18 mouse cellular contexts compared by ENCODE assay signal in genomic region chr10:117909811-117910239, GRCm38 (mm10).
A peak's percentile ranks its signal among the peaks of the same experiment; 100 is the strongest.
DNase-seq lines count a peak whose midpoint lies in the region; ATAC-seq and TF ChIP-seq lines count a peak whose summit lies in the region.
"Had no signal": no experiment of that assay in that cellular context is flagged by ENCODE, and none has a peak within 500 bp of the region (broad histone marks: within the 10 kb centered on the region; RNA-seq: fewer than 3 reads in every experiment).

No protein-coding gene starts in this region.

- no peak for ATAC-seq in frontal cortex, adult (ENCODE audit: low TSS enrichment)
- ATAC-seq: forebrain, embryonic 13.5 days; midbrain, embryonic 15.5 days had no signal

- no peak for DNase-seq in gastrocnemius, adult 2 months
- no peak for DNase-seq in gastrocnemius, postnatal 25 days
- DNase-seq in A20 (ENCODE audit: low read depth, low spot score) (peak; percentile 75), NIH3T3 (ENCODE audit: low read depth) (peak; percentile 69)
- peak; percentile 90 for DNase-seq in induced T-regulatory cell, adult 2 months (ENCODE audit: low read depth)
- DNase-seq in kidney, postnatal 14 days, result no peak
- DNase-seq in left cerebral cortex, postnatal 36 days (ENCODE audit: low spot score in 2 of 2), result no peak
- DNase-seq: cerebellum, adult 2 months; gastrocnemius, postnatal 14 days; left cerebral cortex, postnatal 4 days; retina, postnatal 1 day had no signal

- TF ChIP-seq CTCF in gastrocnemius, adult 2 months (IDR thresholded peaks at IDR 0.05), result no peak

- 0 out of 2 replicates have a peak overlapping the region, but pooled peaks have one; percentile 16 for H3K27ac ChIP-seq in gastrocnemius, adult 2 months
- H3K27ac ChIP-seq: forebrain, embryonic 13.5 days; heart, embryonic 15.5 days; hindbrain, embryonic 15.5 days; kidney, embryonic 15.5 days; midbrain, embryonic 15.5 days; neural tube, embryonic 12.5 days had no signal

- intact Hi-C loops in gastrocnemius, adult 2 months (cut with DNase I), result no loop called here
- intact Hi-C loops in left cerebral cortex, postnatal 36 days (cut with DNase I), result loop anchor here (5.0 kb wide), 1 partner anchor 63 kb away; the partner anchor contains the start of gene Rap1b

- H3K4me3 ChIP-seq in gastrocnemius, adult 2 months, result no peak overlapping the region
- H3K4me3 ChIP-seq: forebrain, embryonic 13.5 days; heart, embryonic 15.5 days; hindbrain, embryonic 15.5 days; kidney, embryonic 15.5 days; midbrain, embryonic 15.5 days; neural tube, embryonic 12.5 days had no signal

Comparison
In these comparisons a context has a peak if more than half of its experiments do, and no peak if none do; other contexts are left out.
1. DNase-seq: peak in A20 (single experiment), NIH3T3 (single experiment) and induced T-regulatory cell, adult 2 months (single experiment); none in gastrocnemius, adult 2 months (single experiment), gastrocnemius, postnatal 25 days (single experiment), kidney, postnatal 14 days (single experiment) and left cerebral cortex, postnatal 36 days (0 of 2).